Mouse (Mus musculus) embryonic facial prominence, embryonic 10.5 days (tissue): ENCODE results near the gene Morc4. TPM values are rescaled to one million over a fixed set of nuclear protein-coding genes. Genes with fewer than 3 reads are reported as not detected.

ENCODE experiments used
- DNase-seq: peaks from one replicate; pipeline ENCODE4 v3.0.0-alpha.2; 2017; ENCODE audit warnings: low spot score
- H3K27ac ChIP-seq: fragments of 300-500 bp; sonication (generic); replicated peaks from 2 replicates; pipeline ENCODE4 v1.5.1; 2016; ENCODE audit warnings: mild to moderate bottlenecking
- H3K27me3 ChIP-seq: fragments of 300-500 bp; sonication (generic); replicated peaks from 2 replicates; pipeline ENCODE4 v1.6.1; 2016; ENCODE audit warnings: low read depth, mild to moderate bottlenecking; ENCODE audit not compliant: poor library complexity, severe bottlenecking
- H3K36me3 ChIP-seq: fragments of 300-500 bp; sonication (generic); replicated peaks from 2 replicates; pipeline ENCODE4 v1.6.1; 2016; ENCODE audit warnings: mild to moderate bottlenecking, moderate library complexity
- H3K4me1 ChIP-seq: fragments of 300-500 bp; sonication (generic); 2 replicates; pipeline ENCODE4 v1.6.1; 2016
- H3K4me3 ChIP-seq: fragments of 300-500 bp; sonication (generic); 2 replicates; pipeline ENCODE4 v1.5.1; 2016; ENCODE audit warnings: mild to moderate bottlenecking, moderate library complexity
- H3K9me3 ChIP-seq: fragments of 300-500 bp; sonication (generic); 2 replicates; pipeline ENCODE4 v1.6.1; 2016; ENCODE audit warnings: mild to moderate bottlenecking
- WGBS: fragments of 180-500 bp; shearing (Covaris S2); methylation state at CpG from one replicate; pipeline ENCODE4 v1.1.7; 2016; 5-methylcytosine and 5-hydroxymethylcytosine counted together
- polyA plus RNA-seq: library from polyadenylated mRNA; unstranded; fragments of >200 nt; fragmentation: Nextera tagmentation; extraction: Ambion mirVana; gene quantifications from 2 replicates; pipeline ENCODE4 v1.2.1, GENCODE M21; 2016

Gene Morc4
- polyA plus RNA-seq, result 8.6 and 9.1 TPM in 2 replicates

DNA sequence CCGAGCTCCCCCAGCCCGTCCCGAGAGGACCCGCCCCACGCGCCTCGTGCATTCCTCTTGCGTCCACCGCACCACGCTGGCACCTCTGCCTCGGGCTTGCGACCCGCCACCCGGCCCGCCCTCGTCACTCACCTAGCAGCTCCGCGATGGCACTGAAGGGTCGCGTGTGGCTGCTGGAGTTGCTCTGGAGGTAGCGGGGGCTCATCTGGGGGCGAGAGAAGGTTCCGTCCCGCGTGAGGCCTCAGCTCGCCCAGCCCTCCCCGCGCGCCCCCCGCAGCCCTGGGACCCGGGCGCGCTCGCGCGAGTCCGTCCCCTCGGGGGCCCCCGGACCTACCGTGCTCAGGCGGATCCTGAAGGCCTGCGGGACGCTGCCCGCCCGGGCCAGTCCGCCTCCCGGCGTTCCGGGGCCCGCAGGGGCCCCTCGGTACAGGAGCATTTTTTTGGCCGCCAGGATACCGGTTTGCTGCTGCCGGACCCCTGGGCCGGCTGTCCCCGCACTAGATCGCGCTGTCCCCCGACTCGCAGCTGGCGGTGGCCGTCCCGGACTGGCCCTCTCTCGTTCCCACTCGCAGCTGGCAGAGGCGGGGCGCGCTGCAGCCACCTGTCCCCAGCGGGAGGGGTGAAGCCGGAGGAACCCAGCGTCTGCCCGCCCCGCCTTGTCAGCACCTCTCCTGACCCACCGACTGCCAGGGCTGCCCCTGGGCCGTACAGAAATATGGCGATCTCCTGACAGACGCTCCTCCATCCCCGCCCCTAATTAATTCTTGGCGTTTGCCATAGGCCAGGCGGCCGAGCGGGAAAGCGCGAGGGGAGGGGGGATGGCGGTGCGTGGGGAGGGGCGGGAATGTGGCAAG is at the start of gene Morc4:
Morc4 (minus strand) TSS at position 740 of the 854 bp plus-strand sequence.
- Histone ChIP-seq H3K4me3 (peak within 1 kb of the TSS; percentile 69), H3K9me3 (no peaks in the 10 kb centered on the region; the same call in 1 of the 2 replicates), H3K4me1 (no peaks in the 10 kb centered on the region; the same call in 1 of the 2 replicates), H3K27ac (peak within 1 kb of the TSS; percentile 80), H3K27me3 (peaks cover 70% of the 10 kb centered on the region), H3K36me3 (no peaks in the 10 kb centered on the region)
- DNase-seq, result peak; percentile 81
- 20% methylated on average over 81 of the region's 87 CpGs for WGBS

DNA sequence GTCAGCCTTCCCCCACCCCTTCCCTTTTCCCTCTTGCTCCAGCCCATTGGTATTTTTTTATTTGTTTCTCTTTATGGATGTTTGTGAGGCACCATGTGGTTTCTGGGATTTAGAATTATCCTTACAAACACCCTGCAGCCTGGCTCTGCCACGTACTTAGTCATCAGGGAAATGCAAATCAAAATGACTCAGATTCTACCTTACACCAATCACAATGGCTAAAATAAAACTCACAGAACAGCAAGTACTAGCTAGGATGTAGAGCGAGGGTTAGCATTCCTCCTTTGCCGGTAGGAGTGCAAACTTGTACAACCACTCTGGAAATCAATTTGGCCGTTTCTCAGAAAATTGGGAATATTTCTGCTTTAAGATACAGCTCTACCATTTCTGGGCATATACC is 49.1 kb upstream of the Morc4 start:
- no peak overlapping the region for H3K27ac ChIP-seq
- no peak overlapping the region for H3K4me3 ChIP-seq
- WGBS, result 87% methylated on average over 4 of the region's 4 CpGs
- no peaks in the 10 kb centered on the region for H3K9me3 ChIP-seq
- no peaks in the 10 kb centered on the region for H3K36me3 ChIP-seq
- DNase-seq, result no peak
- H3K4me1 ChIP-seq, result no peaks in the 10 kb centered on the region
- H3K27me3 ChIP-seq, result peaks cover 21% of the 10 kb centered on the region

DNA sequence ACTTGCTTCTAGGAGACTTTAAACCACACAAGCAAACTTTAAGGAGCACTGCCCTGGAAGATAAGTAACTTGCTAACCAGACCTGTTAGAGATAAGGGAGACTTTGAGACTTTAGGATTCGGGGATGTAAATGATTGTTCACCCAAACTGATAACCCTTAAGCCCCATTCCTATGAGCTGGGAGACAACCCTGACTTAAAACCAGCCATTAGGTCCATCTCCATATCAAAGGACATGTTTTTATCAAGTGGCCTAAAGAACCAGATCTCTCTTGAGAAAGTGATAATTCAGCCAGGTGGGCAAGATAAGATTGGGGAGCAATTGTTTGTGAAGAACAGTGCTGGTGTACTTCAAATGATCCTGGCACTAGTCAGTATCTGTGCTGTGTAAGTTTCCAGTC is 19.9 kb upstream of the Morc4 start:
- no peaks in the 10 kb centered on the region for H3K4me1 ChIP-seq
- no peaks in the 10 kb centered on the region for H3K9me3 ChIP-seq
- 67% methylated on average over 1 of the region's 1 CpGs for WGBS
- H3K27me3 ChIP-seq, result peaks cover 14% of the 10 kb centered on the region
- no peak overlapping the region for H3K4me3 ChIP-seq
- no peak overlapping the region for H3K27ac ChIP-seq
- no peak for DNase-seq
- no peaks in the 10 kb centered on the region for H3K36me3 ChIP-seq

DNA sequence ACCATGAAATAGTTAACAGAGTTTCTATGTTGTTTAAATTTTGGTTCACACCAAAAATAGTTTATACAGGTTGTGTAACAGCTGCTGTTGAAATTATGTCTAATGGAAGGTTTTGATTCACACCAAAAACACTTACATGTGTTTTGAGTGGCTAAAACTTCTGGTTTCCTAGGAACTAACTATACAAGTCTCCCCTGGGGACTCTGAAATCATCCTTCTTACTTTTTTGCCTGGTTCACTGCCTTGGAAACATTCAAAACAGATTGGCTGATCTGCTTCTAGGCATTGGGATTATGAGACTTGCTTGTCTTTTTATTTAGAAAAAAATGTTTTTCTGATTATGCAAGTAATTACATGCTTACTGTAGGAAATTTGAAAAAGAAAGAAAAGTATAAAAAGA is 11.7 kb upstream of the Morc4 start:
- Histone ChIP-seq H3K4me3 (no peak overlapping the region), H3K4me1 (no peaks in the 10 kb centered on the region), H3K27me3 (peaks cover 44% of the 10 kb centered on the region), H3K36me3 (no peaks in the 10 kb centered on the region), H3K9me3 (no peaks in the 10 kb centered on the region), H3K27ac (no peak overlapping the region)
- no peak for DNase-seq

DNA sequence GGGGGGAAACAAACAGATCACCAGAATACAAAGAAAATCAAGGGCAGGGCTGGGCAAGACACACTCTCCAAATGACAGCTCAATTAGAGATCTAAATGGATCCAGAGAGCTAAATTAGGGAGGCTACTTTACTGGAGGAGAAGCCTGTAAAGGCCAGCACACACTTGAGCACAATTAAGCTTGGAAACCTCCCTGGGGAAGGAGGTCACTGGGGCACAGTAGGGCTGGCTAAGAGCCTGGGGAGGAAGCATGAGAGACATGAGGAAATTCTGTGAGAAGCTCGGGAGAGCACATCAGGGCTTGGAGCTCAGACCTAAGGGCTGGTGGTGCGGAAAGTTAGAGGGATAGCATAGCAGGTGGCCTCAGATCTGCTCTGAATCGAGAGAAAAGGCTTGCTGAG is 6.5 kb upstream of the Morc4 start:
- 25% methylated on average over 3 of the region's 3 CpGs for WGBS
- no peaks in the 10 kb centered on the region for H3K36me3 ChIP-seq
- peaks cover 62% of the 10 kb centered on the region for H3K27me3 ChIP-seq

DNA sequence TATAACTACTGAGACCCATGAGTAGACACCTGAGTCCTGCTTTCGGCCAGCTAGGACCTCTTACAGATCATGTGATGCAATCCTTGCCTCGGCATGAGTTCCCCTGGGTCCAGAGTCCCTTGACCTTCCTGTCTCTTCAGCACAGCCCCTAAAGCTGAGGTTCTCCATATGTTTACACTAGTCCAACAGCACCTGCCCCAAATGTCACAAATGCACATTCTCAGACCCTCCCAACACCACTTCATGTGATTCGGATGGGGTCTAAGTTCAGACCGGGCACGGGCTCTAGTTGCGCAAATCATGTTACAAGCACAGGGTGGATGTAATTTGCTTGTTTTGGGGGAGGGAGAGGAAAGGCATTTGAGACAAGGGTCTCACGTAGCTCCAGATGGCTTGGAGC is 5.6 kb upstream of the Morc4 start:
- Histone ChIP-seq H3K36me3 (no peaks in the 10 kb centered on the region), H3K4me3 (no peak overlapping the region), H3K9me3 (no peaks in the 10 kb centered on the region), H3K4me1 (0 out of 2 replicates have a peak, but pooled peaks cover 2% of the 10 kb centered on the region), H3K27me3 (peaks cover 71% of the 10 kb centered on the region), H3K27ac (no peak overlapping the region)
- peak; percentile 10 for DNase-seq
- WGBS, result 60% methylated on average over 7 of the region's 7 CpGs

More for the DNA sequence above, 6.5 kb upstream of the Morc4 start:
- H3K9me3 ChIP-seq, result no peaks in the 10 kb centered on the region
- H3K4me3 ChIP-seq, result no peak overlapping the region
- DNase-seq, result peak; percentile 10
- H3K4me1 ChIP-seq, result 0 out of 2 replicates have a peak, but pooled peaks cover 2% of the 10 kb centered on the region
- H3K27ac ChIP-seq, result no peak overlapping the region

DNA sequence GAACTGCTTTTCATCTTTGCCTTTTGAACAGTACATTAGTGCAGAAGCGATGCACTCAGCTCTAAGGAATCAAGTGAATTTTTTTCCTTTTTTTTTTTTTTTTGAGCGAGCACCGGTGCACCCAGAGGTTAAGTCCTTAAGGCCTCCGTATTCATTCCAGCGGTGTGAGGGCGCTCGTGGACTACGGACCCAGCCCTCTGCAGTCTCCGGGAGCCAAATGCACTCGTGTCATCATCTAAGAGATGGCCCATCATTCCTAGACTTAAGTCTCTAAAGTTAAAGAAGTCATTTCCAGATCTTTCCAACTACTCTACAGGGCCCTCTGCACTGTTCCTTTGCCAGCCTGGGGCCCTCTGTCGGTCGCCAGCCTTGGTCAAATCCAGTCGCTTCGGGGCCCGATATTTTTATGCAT is 1.2 kb downstream of the Morc4 start:
- Histone ChIP-seq H3K4me1 (no peaks in the 10 kb centered on the region; the same call in 1 of the 2 replicates), H3K27ac (no peak overlapping the region), H3K9me3 (no peaks in the 10 kb centered on the region; the same call in 1 of the 2 replicates), H3K36me3 (no peaks in the 10 kb centered on the region), H3K27me3 (peaks cover 68% of the 10 kb centered on the region), H3K4me3 (peak overlapping the region; percentile 69)
- peak; percentile 43 for DNase-seq
- WGBS, result 18% methylated on average over 15 of the region's 15 CpGs

DNA sequence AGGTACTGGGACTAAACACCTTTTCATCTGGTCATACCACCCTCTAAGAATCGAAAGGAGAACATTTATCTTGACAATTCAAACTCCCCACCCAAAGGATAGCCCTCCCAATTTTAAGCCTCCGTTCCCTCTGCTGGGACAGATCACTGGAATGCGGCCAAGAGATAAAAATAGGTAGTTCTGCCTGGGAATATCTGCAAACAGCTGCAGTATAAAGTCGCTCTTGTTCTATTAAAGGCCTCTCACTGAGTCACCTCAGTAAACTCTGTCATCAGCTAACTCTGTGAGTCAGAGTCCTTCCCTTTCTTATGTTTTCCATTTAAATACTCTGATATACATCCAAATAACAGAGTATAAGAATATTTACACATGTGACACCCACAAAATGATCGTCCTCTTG is 12.1 kb downstream of the Morc4 start:
- no peak for DNase-seq
- Histone ChIP-seq H3K4me1 (no peaks in the 10 kb centered on the region), H3K27me3 (peaks cover 55% of the 10 kb centered on the region), H3K27ac (no peak overlapping the region), H3K4me3 (no peak overlapping the region), H3K36me3 (no peaks in the 10 kb centered on the region), H3K9me3 (no peaks in the 10 kb centered on the region)
- WGBS, result 86% methylated on average over 5 of the region's 5 CpGs

DNA sequence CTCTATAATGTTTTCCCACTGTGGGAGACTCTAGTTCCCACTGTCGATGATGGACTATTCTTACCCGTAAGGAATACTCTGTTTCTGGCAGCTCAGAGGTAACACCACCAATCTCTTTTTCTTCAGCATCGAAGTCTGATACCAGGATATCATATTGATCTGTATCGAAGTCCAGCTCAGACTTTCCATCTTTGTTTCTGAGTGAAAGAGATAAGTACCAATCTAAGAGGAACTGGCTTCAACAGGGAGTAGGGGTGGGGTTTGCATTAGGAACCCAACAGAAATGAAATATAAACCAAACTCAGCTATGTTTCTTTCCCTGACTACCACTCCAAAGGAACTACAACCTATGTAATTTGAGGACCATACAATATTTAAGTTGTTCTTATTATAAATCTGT is 16.7 kb downstream of the Morc4 start:
- Histone ChIP-seq H3K27ac (no peak overlapping the region), H3K36me3 (no peaks in the 10 kb centered on the region), H3K4me3 (no peak overlapping the region), H3K4me1 (no peaks in the 10 kb centered on the region), H3K9me3 (no peaks in the 10 kb centered on the region), H3K27me3 (peaks cover 41% of the 10 kb centered on the region)
- no peak for DNase-seq
- WGBS, result 91% methylated on average over 4 of the region's 4 CpGs

DNA sequence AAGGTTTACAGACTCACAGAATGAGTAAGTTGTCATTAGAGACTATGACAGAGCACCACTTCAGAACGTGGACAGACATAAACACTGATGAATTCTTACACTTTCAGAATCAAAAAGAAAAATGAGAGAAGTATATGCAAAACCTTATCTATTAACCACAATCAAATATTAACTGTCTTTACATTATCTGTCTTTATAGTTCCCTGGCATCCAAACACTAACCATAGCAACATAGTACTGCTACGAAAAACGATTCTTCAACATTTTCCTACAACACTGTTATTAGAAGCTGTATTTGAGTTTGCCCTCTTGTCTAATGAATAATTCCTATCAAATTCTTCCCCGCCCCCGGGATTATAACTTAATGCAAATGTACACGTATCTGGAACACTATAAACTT is 30.4 kb downstream of the Morc4 start:
- Histone ChIP-seq H3K9me3 (no peaks in the 10 kb centered on the region), H3K27ac (no peak overlapping the region), H3K36me3 (no peaks in the 10 kb centered on the region), H3K4me1 (no peaks in the 10 kb centered on the region), H3K4me3 (no peak overlapping the region), H3K27me3 (peaks cover 72% of the 10 kb centered on the region)
- DNase-seq, result no peak
- 81% methylated on average over 6 of the region's 6 CpGs for whole genome bisulfite sequencing

DNA sequence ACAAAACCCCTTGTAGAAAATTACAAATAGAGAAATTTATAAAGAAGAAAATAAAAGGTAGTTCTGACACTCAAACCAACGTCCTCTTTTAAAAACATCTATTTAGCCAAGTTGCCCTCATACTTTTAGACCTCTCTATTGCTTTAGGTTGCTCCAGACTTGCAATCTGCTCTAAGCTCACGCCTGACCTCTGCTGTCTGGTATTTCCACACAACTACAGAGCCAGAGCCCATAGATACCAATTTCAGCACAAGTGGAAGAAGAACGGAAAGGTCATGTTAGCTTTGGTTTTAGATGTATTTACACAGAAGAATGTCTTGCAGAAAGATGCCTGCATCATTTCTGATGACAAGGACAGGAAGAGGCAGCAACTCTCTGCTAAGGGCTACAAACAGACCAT is 32.4 kb downstream of the Morc4 start:
- no peak overlapping the region for H3K27ac ChIP-seq
- H3K27me3 ChIP-seq, result peaks cover 74% of the 10 kb centered on the region
- H3K4me1 ChIP-seq, result no peaks in the 10 kb centered on the region
- no peak overlapping the region for H3K4me3 ChIP-seq
- 51% methylated on average over 3 of the region's 3 CpGs for WGBS
- no peak for DNase-seq
- H3K36me3 ChIP-seq, result no peaks in the 10 kb centered on the region
- H3K9me3 ChIP-seq, result no peaks in the 10 kb centered on the region

DNA sequence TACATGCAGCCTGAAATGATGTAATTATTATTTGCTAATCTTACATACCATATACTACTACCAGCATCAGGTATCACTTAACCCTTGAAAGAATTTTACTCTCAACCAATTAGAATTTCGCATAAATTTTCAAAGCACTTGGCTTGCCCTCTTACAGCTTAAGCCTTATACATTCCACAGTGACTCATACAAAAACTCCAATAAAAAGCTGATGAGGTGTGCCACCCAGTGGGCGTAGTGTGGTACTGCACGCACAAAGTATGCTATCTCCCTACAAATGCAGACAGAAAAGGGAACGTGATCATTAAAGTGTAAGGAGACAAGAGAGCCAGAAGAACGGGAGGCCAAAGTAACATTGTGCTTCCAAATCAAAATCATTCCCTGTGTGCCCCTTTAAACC is 39.0 kb downstream of the Morc4 start:
- no peak overlapping the region for H3K4me3 ChIP-seq
- no peaks in the 10 kb centered on the region for H3K36me3 ChIP-seq
- H3K9me3 ChIP-seq, result no peaks in the 10 kb centered on the region
- H3K27me3 ChIP-seq, result peaks cover 55% of the 10 kb centered on the region
- H3K27ac ChIP-seq, result no peak overlapping the region
- DNase-seq, result peak; percentile 55
- H3K4me1 ChIP-seq, result no peaks in the 10 kb centered on the region
- WGBS, result 19% methylated on average over 5 of the region's 5 CpGs

DNA sequence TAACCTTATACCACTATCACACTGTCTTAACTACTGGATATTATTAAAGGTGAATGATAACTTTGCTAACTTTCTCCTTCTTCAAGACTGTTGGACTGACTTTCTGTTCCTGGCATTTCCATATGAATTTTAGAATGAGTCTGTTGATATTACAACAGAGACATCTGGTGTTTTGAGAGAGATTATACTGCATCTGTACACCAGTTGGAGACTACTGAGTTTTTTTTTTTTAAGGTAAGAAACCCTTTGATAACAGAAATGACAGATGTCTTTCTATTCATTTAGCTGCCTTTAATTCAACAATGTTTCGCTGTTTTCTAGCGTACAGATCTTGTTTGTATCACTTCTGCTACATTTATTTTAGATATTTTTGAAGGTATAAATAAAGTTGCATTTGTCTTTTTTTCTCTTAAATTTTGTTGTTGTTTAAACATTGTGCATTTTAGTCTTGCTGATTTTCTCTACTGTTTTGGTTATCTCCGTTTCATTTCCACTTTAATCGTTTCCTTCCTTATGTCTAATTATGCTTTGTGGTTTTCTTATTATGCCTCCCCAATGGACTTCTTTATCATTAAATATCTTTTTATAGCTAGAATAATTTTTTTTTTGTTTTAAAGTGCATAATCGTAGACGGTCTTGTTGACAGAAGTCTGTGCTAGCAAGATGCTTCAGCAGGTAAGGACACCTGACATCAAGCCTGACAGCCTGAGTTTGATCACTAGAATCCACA is 42.9 kb downstream of the Morc4 start:
- H3K36me3 ChIP-seq, result no peaks in the 10 kb centered on the region
- no peak overlapping the region for H3K27ac ChIP-seq
- 92% methylated on average over 6 of the region's 6 CpGs for WGBS
- no peaks in the 10 kb centered on the region for H3K9me3 ChIP-seq
- DNase-seq, result no peak
- no peaks in the 10 kb centered on the region for H3K4me1 ChIP-seq
- no peak overlapping the region for H3K4me3 ChIP-seq
- peaks cover 59% of the 10 kb centered on the region for H3K27me3 ChIP-seq
